Mouse (Mus musculus): ENCODE measurements around the gene Zfp868. TPM values are rescaled to one million over a fixed set of nuclear protein-coding genes. Genes with fewer than 3 reads are reported as not detected.

Zfp868 gene
- polyA plus RNA-seq (2012), result 3.8 and 4.9 TPM in 2 replicates

GRCm38 (mm10) chr8:69625095-69625789 lies at the start of gene Zfp868:
Gene Zfp868 (minus strand): TSS chr8:69625548.

GRCm38 (mm10) chr8:69654358-69654981 lies 29.1 kb upstream of the Zfp868 start, which contains the start of gene Zfp964:
Gene Zfp964 (plus strand): TSS chr8:69654479.

Other genes starting within 250 kb of the Zfp868 start
- not detected in 2 replicates for gene Gm9495, start 172.0 kb downstream of the Zfp868 start, polyA plus RNA-seq (2012)
- not detected in 2 replicates for gene Gm7697, start 102.6 kb downstream of the Zfp868 start, polyA plus RNA-seq (2012)
- not detected in 2 replicates for gene Zfp964, start 28.9 kb upstream of the Zfp868 start, polyA plus RNA-seq (2012)
- 1.2 and 2.9 TPM in 2 replicates for gene Zfp869, start 85.2 kb upstream of the Zfp868 start, polyA plus RNA-seq (2012)
- gene Zfp963, start 124.4 kb upstream of the Zfp868 start, polyA plus RNA-seq (2012), result 0.34 and 1.2 TPM in 2 replicates
- gene Gm20422, start 149.3 kb upstream of the Zfp868 start, polyA plus RNA-seq (2012), result 1.1 and 2.0 TPM in 2 replicates
- gene Atp13a1, start 165.6 kb upstream of the Zfp868 start, polyA plus RNA-seq (2012), result 66.9 and 72.1 TPM in 2 replicates
- gene Zfp866, start 165.6 kb upstream of the Zfp868 start, polyA plus RNA-seq (2012), result 0.95 and 1.9 TPM in 2 replicates
- 55.4 and 65.7 TPM in 2 replicates for gene Gmip, start 183.1 kb upstream of the Zfp868 start, polyA plus RNA-seq (2012)
- 1.4 and 1.8 TPM in 2 replicates for gene Lpar2, start 196.9 kb upstream of the Zfp868 start, polyA plus RNA-seq (2012)
- gene Pbx4, start 206.9 kb upstream of the Zfp868 start, polyA plus RNA-seq (2012), result 53.7 and 82.5 TPM in 2 replicates

Measured in megakaryocyte-erythroid progenitor cell, adult 5 weeks (primary cell).